In the genomic region with DNA sequence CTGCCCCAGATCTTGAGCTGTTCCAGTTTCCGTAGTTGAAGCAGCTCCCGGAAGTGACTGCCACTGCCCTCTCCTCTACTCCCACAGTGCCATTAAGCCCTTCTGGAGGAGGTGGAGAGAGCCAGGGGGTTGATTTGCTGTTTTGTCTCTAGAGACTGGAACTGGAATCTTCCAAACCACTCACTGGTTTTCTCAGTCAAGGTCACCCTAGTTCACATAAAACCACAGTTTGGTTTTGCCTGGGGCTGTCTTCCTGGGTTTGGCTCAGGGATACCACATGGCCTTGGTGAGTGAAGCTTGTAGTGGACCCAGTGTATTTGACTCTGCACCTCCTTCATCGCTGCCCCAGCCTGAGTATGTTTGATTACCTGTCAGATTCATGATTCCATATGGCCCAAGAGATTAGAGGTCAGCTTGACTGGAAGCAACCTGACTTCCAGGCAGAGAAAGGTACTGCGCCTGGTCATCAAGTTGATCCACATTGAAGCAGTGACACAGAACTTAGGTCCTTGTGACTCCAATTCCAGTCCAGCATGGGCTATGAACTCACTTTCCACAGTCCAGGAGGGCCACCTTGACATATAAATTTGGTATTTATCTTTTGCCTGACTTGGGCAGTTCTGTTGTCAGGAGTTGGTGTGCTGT, we compare ENCODE assay signal across 14 mouse cellular contexts. TPM values are rescaled to one million over a fixed set of nuclear protein-coding genes. Genes with fewer than 3 reads are reported as not detected.
DNase-seq lines count a peak whose midpoint lies in the region; ATAC-seq and TF ChIP-seq lines count a peak whose summit lies in the region.
"Had no signal": no experiment of that assay in that cellular context is flagged by ENCODE, and none has a peak within 500 bp of the region (broad histone marks: within the 10 kb centered on the region; RNA-seq: fewer than 3 reads in every experiment).

No protein-coding gene starts in this region.

- H3K9me3 ChIP-seq in kidney, embryonic 15.5 days (replicated peaks) = no peaks in the 10 kb centered on the region
- H3K9me3 ChIP-seq in midbrain, embryonic 10.5 days (replicated peaks) = no peaks in the 10 kb centered on the region
- H3K9me3 ChIP-seq in hindbrain, postnatal 0 days (ENCODE audit: low read length) = no peaks in the 10 kb centered on the region
- H3K9me3 ChIP-seq: G1E; limb, embryonic 13.5 days; midbrain, embryonic 15.5 days; neural tube, embryonic 15.5 days had no signal

- ATAC-seq in kidney, embryonic 15.5 days (replicated peaks; ENCODE audit: low FRiP score) = no peak
- no peak for ATAC-seq in hindbrain, postnatal 0 days
- ATAC-seq: midbrain, embryonic 15.5 days had no signal

- TF ChIP-seq CTCF in cerebellum, adult 2 months (IDR thresholded peaks at IDR 0.05; ENCODE audit: borderline replicate concordance, insufficient read depth, low read depth, low read length) = no peak
- TF ChIP-seq CTCF in hindbrain, postnatal 0 days (IDR thresholded peaks at IDR 0.05; ENCODE audit: low read depth) = no peak

- no peak overlapping the region for H3K27ac ChIP-seq in kidney, embryonic 15.5 days
- H3K27ac ChIP-seq in midbrain, embryonic 10.5 days (replicated peaks) = no peak overlapping the region
- no peak overlapping the region for H3K27ac ChIP-seq in cerebellum, adult 2 months (ENCODE audit: insufficient read depth, low read length)
- H3K27ac ChIP-seq in hindbrain, postnatal 0 days = no peak overlapping the region
- H3K27ac ChIP-seq: limb, embryonic 13.5 days; midbrain, embryonic 15.5 days; neural tube, embryonic 15.5 days had no signal

- no peak overlapping the region for H3K4me2 ChIP-seq in kidney, embryonic 15.5 days
- H3K4me2 ChIP-seq in hindbrain, postnatal 0 days (ENCODE audit: low read depth, low read length) = no peak overlapping the region
- H3K4me2 ChIP-seq: limb, embryonic 13.5 days; midbrain, embryonic 15.5 days; neural tube, embryonic 15.5 days had no signal

- peak; percentile 45 for DNase-seq in kidney, adult 11 months
- peak; percentile 96 for DNase-seq in 3T3-L1 (ENCODE audit: low read depth, low spot score)
- peak; percentile 74 for DNase-seq in NIH3T3 (ENCODE audit: low read depth)
- DNase-seq in kidney, adult 9 months = peak; percentile 44
- DNase-seq in midbrain, embryonic 10.5 days (ENCODE audit: low spot score) = no peak
- no peak for DNase-seq in cerebellum, adult 2 months
- DNase-seq in hindbrain, postnatal 0 days (ENCODE audit: low spot score) = no peak
- DNase-seq: gastrocnemius, postnatal 36 days; thymus, adult 18-20 months had no signal

- no peak for TF ChIP-seq POLR2A in cerebellum, adult 2 months (IDR thresholded peaks at IDR 0.05; ENCODE audit: borderline replicate concordance, insufficient read depth, low read length)

- WGBS in kidney, embryonic 15.5 days = 49% methylated on average over 4 of the region's 4 CpGs
- WGBS in midbrain, embryonic 10.5 days = 84% methylated on average over 4 of the region's 4 CpGs
- 58% methylated on average over 4 of the region's 4 CpGs for WGBS in cerebellum, adult 2 months
- 81% methylated on average over 4 of the region's 4 CpGs for WGBS in hindbrain, postnatal 0 days

- peaks cover 40% of the 10 kb centered on the region for H3K4me1 ChIP-seq in kidney, embryonic 15.5 days
- H3K4me1 ChIP-seq in midbrain, embryonic 10.5 days = 0 out of 2 replicates have a peak, but pooled peaks cover 8% of the 10 kb centered on the region
- peaks cover 31% of the 10 kb centered on the region for H3K4me1 ChIP-seq in cerebellum, adult 2 months (ENCODE audit: control insufficient read depth, insufficient read depth, low read length)
- H3K4me1 ChIP-seq in hindbrain, postnatal 0 days (ENCODE audit: insufficient read depth, low read length) = no peaks in the 10 kb centered on the region

- no peaks in the 10 kb centered on the region for H3K36me3 ChIP-seq in kidney, embryonic 15.5 days
- peaks cover 6% of the 10 kb centered on the region; the same call in 1 of the 2 replicates for H3K36me3 ChIP-seq in midbrain, embryonic 10.5 days
- H3K36me3 ChIP-seq in hindbrain, postnatal 0 days (ENCODE audit: insufficient read depth, low read length) = no peaks in the 10 kb centered on the region
- H3K36me3 ChIP-seq: limb, embryonic 13.5 days; midbrain, embryonic 15.5 days; neural tube, embryonic 15.5 days had no signal

- H3K9ac ChIP-seq in kidney, embryonic 15.5 days = no peak overlapping the region
- H3K9ac ChIP-seq in hindbrain, postnatal 0 days (replicated peaks; ENCODE audit: low read length) = no peak overlapping the region
- H3K9ac ChIP-seq: limb, embryonic 13.5 days; midbrain, embryonic 15.5 days; neural tube, embryonic 15.5 days had no signal

- no peaks in the 10 kb centered on the region for H3K27me3 ChIP-seq in kidney, embryonic 15.5 days
- H3K27me3 ChIP-seq in midbrain, embryonic 10.5 days (ENCODE audit: low read depth, poor library complexity, severe bottlenecking) = no peaks in the 10 kb centered on the region
- no peaks in the 10 kb centered on the region for H3K27me3 ChIP-seq in cerebellum, adult 2 months (ENCODE audit: control insufficient read depth, insufficient read depth, low read length)
- H3K27me3 ChIP-seq in hindbrain, postnatal 0 days (ENCODE audit: insufficient read depth, low read length) = no peaks in the 10 kb centered on the region
- H3K27me3 ChIP-seq: limb, embryonic 13.5 days; midbrain, embryonic 15.5 days; neural tube, embryonic 15.5 days had no signal

- H3K4me3 ChIP-seq in kidney, embryonic 15.5 days (replicated peaks) = no peak overlapping the region
- no peak overlapping the region for H3K4me3 ChIP-seq in midbrain, embryonic 10.5 days
- no peak overlapping the region for H3K4me3 ChIP-seq in cerebellum, adult 2 months (replicated peaks; ENCODE audit: insufficient read depth, low read depth, low read length)
- no peak overlapping the region for H3K4me3 ChIP-seq in hindbrain, postnatal 0 days (ENCODE audit: low read length)
- H3K4me3 ChIP-seq: limb, embryonic 13.5 days; midbrain, embryonic 15.5 days; neural tube, embryonic 15.5 days had no signal

RNA-seq across cellular contexts. Expression of gene Mprip, which starts 10.1 kb away (rescaled TPM):
- 46.7 and 51.3 TPM in 2 replicates for polyA plus RNA-seq in kidney, embryonic 15.5 days (2015; fragmentation: Nextera tagmentation; extraction: Ambion mirVana)
- polyA plus RNA-seq in midbrain, embryonic 10.5 days (2016; fragmentation: Nextera tagmentation; extraction: Ambion mirVana) = 24.6 and 27.1 TPM in 2 replicates
- 158 and 160 TPM in 2 replicates for polyA plus RNA-seq in cerebellum, adult 2 months (2012; rRNA removed)
- 149 and 178 TPM in 2 replicates for total RNA-seq in hindbrain, postnatal 0 days (2014; rRNA removed)
- 54.7 and 57.8 TPM in 2 replicates for polyA plus RNA-seq in hindbrain, postnatal 0 days (2015; fragmentation: Nextera tagmentation; extraction: Ambion mirVana)

Comparison
In these comparisons a context has a peak if more than half of its experiments do, and no peak if none do; other contexts are left out.
1. DNase-seq: peak in kidney, adult 11 months (single experiment), 3T3-L1 (single experiment), NIH3T3 (single experiment) and kidney, adult 9 months (single experiment); none in midbrain, embryonic 10.5 days (single experiment), cerebellum, adult 2 months (0 of 2) and hindbrain, postnatal 0 days (single experiment).